Mouse (Mus musculus) ES-E14 (cell line): ENCODE measurements around the gene Macrod2. TPM values are rescaled to one million over a fixed set of nuclear protein-coding genes. Genes with fewer than 3 reads are reported as not detected.

Experiments
- DNase-seq: peaks from one replicate; pipeline ENCODE4 v3.0.0-alpha.2; 2013; ENCODE audit warnings: low read depth, low spot score
- H3K27ac ChIP-seq: 2 replicates; pipeline ENCODE4 v1.5.1; 2012; ENCODE audit warnings: low read depth, mild to moderate bottlenecking, low read length, moderate library complexity, mixed read lengths; ENCODE audit not compliant: poor library complexity, insufficient read depth, severe bottlenecking
- H3K36me3 ChIP-seq: 2 replicates; pipeline ENCODE4 v1.6.1; 2012; ENCODE audit warnings: mild to moderate bottlenecking, low read length, moderate library complexity, mixed read lengths; ENCODE audit not compliant: control insufficient read depth, poor library complexity, insufficient read depth, severe bottlenecking
- H3K4me1 ChIP-seq, 2 experiments: fragments of 150-350 bp in 1 of 2; sonication (generic) in 1 of 2; 2 replicates each; pipeline ENCODE4 v1.6.1; 2012; ENCODE audit warnings: low read length in 2 of 2, mild to moderate bottlenecking in 1 of 2, mixed read lengths in 1 of 2; ENCODE audit not compliant: control insufficient read depth in 2 of 2, insufficient read depth in 2 of 2, poor library complexity in 1 of 2
- H3K4me3 ChIP-seq, 2 experiments: fragments of 150-350 bp in 1 of 2; sonication (generic) in 1 of 2; 2 replicates each; pipeline ENCODE4 v1.5.1; 2012; ENCODE audit warnings: low read length in 2 of 2, low read depth in 1 of 2, mild to moderate bottlenecking in 1 of 2, mixed read lengths in 1 of 2; ENCODE audit not compliant: insufficient read depth in 1 of 2, poor library complexity in 1 of 2, severe bottlenecking in 1 of 2
- H3K9ac ChIP-seq: 2 replicates; pipeline ENCODE4 v1.6.1; 2012; ENCODE audit warnings: low read depth, mild to moderate bottlenecking, low read length, mixed read lengths; ENCODE audit not compliant: poor library complexity, insufficient read depth, severe bottlenecking
- H3K9me3 ChIP-seq: fragments of 150-350 bp; sonication (generic); 2 replicates; pipeline ENCODE4 v1.6.1; 2012; ENCODE audit warnings: low read depth, mild to moderate bottlenecking, low read length; ENCODE audit not compliant: control insufficient read depth, insufficient read depth
- CHD2 ChIP-seq: IDR thresholded peaks from 2 replicates; pipeline ENCODE4 v1.6.1; 2014; ENCODE audit warnings: mild to moderate bottlenecking, low read depth, low read length, inconsistent platforms
- HCFC1 ChIP-seq: IDR thresholded peaks from 2 replicates; pipeline ENCODE4 v1.6.1; 2012; ENCODE audit warnings: low read length, inconsistent platforms, borderline replicate concordance; ENCODE audit not compliant: insufficient read depth
- MAFK ChIP-seq: IDR thresholded peaks from 2 replicates; pipeline ENCODE4 v1.6.1; 2014; ENCODE audit warnings: mild to moderate bottlenecking, low read depth, low read length, inconsistent platforms; ENCODE audit not compliant: insufficient read depth
- ZC3H11A ChIP-seq: IDR thresholded peaks from 2 replicates; pipeline ENCODE4 v1.6.1; 2012; ENCODE audit warnings: low read depth, mild to moderate bottlenecking, inconsistent platforms, low read length, borderline replicate concordance
- ZNF384 ChIP-seq: IDR thresholded peaks from 2 replicates; pipeline ENCODE4 v1.6.1; 2012; ENCODE audit warnings: low read depth, low read length, inconsistent platforms
- in situ Hi-C, 2 experiments: fragments of 600-800 bp; cut with MboI; formaldehyde crosslinking; loops; one replicate each; pipeline ENCODE4 v1.15.1; 2025; ENCODE audit warnings: low sequenced_read_pairs in 2 of 2, inconsistent platforms in 1 of 2; ENCODE audit not compliant: unreplicated experiment in 2 of 2
- total RNA-seq: library from RNA; depleted of rRNA; stranded (reverse); fragments of 300-350 nt; gene quantifications from 2 replicates; pipeline ENCODE4 v1.2.3, GENCODE M21; 2012

Gene Macrod2
- total RNA-seq, 1 experiment: 12.7 TPM

GRCm38 (mm10) chr2:141419806-141420205 is 1024.7 kb downstream of the Macrod2 start:
- no peaks in the 10 kb centered on the region for H3K36me3 ChIP-seq
- H3K27ac ChIP-seq: no peak overlapping the region
- H3K9me3 ChIP-seq: no peaks in the 10 kb centered on the region
- H3K4me1 ChIP-seq: peaks cover 3 to 6% of the 10 kb centered on the region in 2 experiments; a peak in 3 of 4 replicates
- TF ChIP-seq HCFC1 (no peak), ZNF384 (no peak), CHD2 (no peak), ZC3H11A (no peak)
- H3K4me3 ChIP-seq: no peak overlapping the region
- no peak overlapping the region for H3K9ac ChIP-seq
- DNase-seq: no peak
- in situ Hi-C loops: no loop called here

GRCm38 (mm10) chr2:141434084-141434483 is 1039.0 kb downstream of the Macrod2 start:
- Histone ChIP-seq H3K36me3 (no peaks in the 10 kb centered on the region), H3K9ac (no peak overlapping the region), H3K4me3 (no peak overlapping the region), H3K4me1 (no peaks in the 10 kb centered on the region), H3K27ac (no peak overlapping the region), H3K9me3 (no peaks in the 10 kb centered on the region)
- DNase-seq: no peak
- in situ Hi-C loops: no loop called here
- no peak for TF ChIP-seq ZNF384
- TF ChIP-seq MAFK: no peak
- TF ChIP-seq CHD2: no peak
- no peak for TF ChIP-seq ZC3H11A
- TF ChIP-seq HCFC1: no peak

- no peaks in the 10 kb centered on the region for H3K36me3 ChIP-seq
- H3K9me3 ChIP-seq: no peaks in the 10 kb centered on the region
- no peak overlapping the region for H3K9ac ChIP-seq
- H3K4me1 ChIP-seq: no peaks in the 10 kb centered on the region
- no peak overlapping the region for H3K4me3 ChIP-seq
- no peak overlapping the region for H3K27ac ChIP-seq
- TF ChIP-seq CHD2: no peak
- DNase-seq: no peak
- in situ Hi-C loops: no loop called here
These were observed 1039.8 kb downstream of the Macrod2 start for GRCm38 (mm10) chr2:141434731-141435570.

GRCm38 (mm10) chr2:141441896-141442295 is 1046.8 kb downstream of the Macrod2 start:
- TF ChIP-seq ZNF384 (no peak), HCFC1 (no peak), ZC3H11A (no peak), CHD2 (no peak), MAFK (no peak)
- H3K4me1 ChIP-seq: no peaks in the 10 kb centered on the region
- no peaks in the 10 kb centered on the region for H3K36me3 ChIP-seq
- H3K4me3 ChIP-seq: no peak overlapping the region
- no peak overlapping the region for H3K9ac ChIP-seq
- H3K27ac ChIP-seq: no peak overlapping the region
- DNase-seq: no peak
- H3K9me3 ChIP-seq: no peaks in the 10 kb centered on the region
- in situ Hi-C loops: no loop called here

GRCm38 (mm10) chr2:141449078-141449680 is 1054.1 kb downstream of the Macrod2 start:
- in situ Hi-C loops: no loop called here
- TF ChIP-seq MAFK: no peak
- no peak for TF ChIP-seq CHD2
- TF ChIP-seq ZNF384: no peak
- TF ChIP-seq HCFC1: no peak
- TF ChIP-seq ZC3H11A: no peak
- DNase-seq: no peak
- H3K27ac ChIP-seq: no peak overlapping the region
- no peaks in the 10 kb centered on the region for H3K36me3 ChIP-seq
- no peaks in the 10 kb centered on the region for H3K9me3 ChIP-seq
- no peak overlapping the region for H3K9ac ChIP-seq
- no peak overlapping the region for H3K4me3 ChIP-seq
- H3K4me1 ChIP-seq: no peaks in the 10 kb centered on the region
